21 mouse cellular contexts compared by ENCODE assay signal in the genomic region with DNA sequence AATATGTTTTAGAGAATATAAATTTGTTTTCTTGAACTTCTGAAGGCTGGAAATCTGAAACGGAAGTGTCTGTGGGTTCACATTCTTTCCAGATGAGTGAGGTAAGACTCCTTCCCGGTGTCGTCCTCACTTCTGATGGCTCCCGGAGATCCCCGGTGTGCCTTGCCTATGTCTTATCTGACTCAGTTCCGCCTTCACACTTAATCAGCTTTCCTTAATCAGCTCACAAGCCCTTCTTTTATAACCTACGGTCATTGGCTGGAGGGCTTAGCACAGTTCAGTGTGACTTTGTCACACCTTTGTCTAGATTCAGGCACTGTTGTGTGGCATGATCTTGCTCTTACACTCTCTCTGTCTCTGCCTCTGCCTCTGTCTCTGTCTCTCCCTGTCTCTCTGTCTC.
"Had no signal": no experiment of that assay in that cellular context is flagged by ENCODE, and none has a peak within 500 bp of the region (broad histone marks: within the 10 kb centered on the region; RNA-seq: fewer than 3 reads in every experiment).

No protein-coding gene starts in this region.

- H3K4me1 ChIP-seq: liver, embryonic 13.5 days; liver, embryonic 15.5 days had no signal

- H3K27ac ChIP-seq: liver, embryonic 13.5 days; liver, embryonic 15.5 days; macrophage; midbrain, embryonic 10.5 days; midbrain, embryonic 12.5 days; neural tube, embryonic 13.5 days; neural tube, embryonic 15.5 days had no signal

- DNase-seq: liver, embryonic 13.5 days; liver, postnatal 0 days; lung, adult 2 months; lung, postnatal 14 days; lung, postnatal 36 days; midbrain, embryonic 14.5 days; right cerebral cortex, postnatal 14 days; spleen, adult 18-20 months; thymus, adult 18-20 months; thymus, postnatal 25 days; thymus, postnatal 4 days had no signal

- H3K4me3 ChIP-seq: liver, embryonic 13.5 days; liver, embryonic 15.5 days; lung, embryonic 15.5 days; midbrain, embryonic 10.5 days; midbrain, embryonic 12.5 days; myocyte; neural tube, embryonic 13.5 days; neural tube, embryonic 15.5 days had no signal

- ATAC-seq: liver, postnatal 0 days; lung, postnatal 0 days; midbrain, embryonic 16.5 days had no signal
